Mouse (Mus musculus) hindbrain, embryonic 16.5 days (tissue): ENCODE data around the gene D330020A13Rik. TPM values are rescaled to one million over a fixed set of nuclear protein-coding genes. Genes with fewer than 3 reads are reported as not detected.

Experiments used
- ATAC-seq: fragments of 200-750 bp; cut with Nextera tagmentation; 2 replicates; pipeline ENCODE4 v1.8.0; 2017; ENCODE audit warnings: moderate TSS enrichment, moderate library complexity
- H3K27ac ChIP-seq: fragments of 300-500 bp; sonication (generic); 2 replicates; pipeline ENCODE4 v1.5.1; 2014; ENCODE audit warnings: low read depth, mild to moderate bottlenecking, control low read depth, low read length, moderate library complexity
- H3K27me3 ChIP-seq: fragments of 300-500 bp; sonication (generic); replicated peaks from 2 replicates; pipeline ENCODE4 v1.6.1; 2014; ENCODE audit warnings: low read length; ENCODE audit not compliant: control insufficient read depth, insufficient read depth
- H3K36me3 ChIP-seq: fragments of 300-500 bp; sonication (generic); 2 replicates; pipeline ENCODE4 v1.6.1; 2014; ENCODE audit warnings: mild to moderate bottlenecking, low read length, moderate library complexity, mixed read lengths; ENCODE audit not compliant: control insufficient read depth, insufficient read depth
- H3K4me1 ChIP-seq: fragments of 300-500 bp; sonication (generic); 2 replicates; pipeline ENCODE4 v1.6.1; 2014; ENCODE audit warnings: low read depth, low read length; ENCODE audit not compliant: control insufficient read depth, insufficient read depth
- H3K4me2 ChIP-seq: fragments of 300-500 bp; sonication (generic); 2 replicates; pipeline ENCODE4 v1.6.1; 2014; ENCODE audit warnings: mild to moderate bottlenecking, low read length, control low read depth, moderate library complexity
- H3K4me3 ChIP-seq: fragments of 300-500 bp; sonication (generic); 2 replicates; pipeline ENCODE4 v1.5.1; 2014; ENCODE audit warnings: mild to moderate bottlenecking, low read length, control low read depth, moderate library complexity
- H3K9ac ChIP-seq: fragments of 300-500 bp; sonication (generic); 2 replicates; pipeline ENCODE4 v1.6.1; 2014; ENCODE audit warnings: low read depth, mild to moderate bottlenecking, control low read depth, low read length, moderate library complexity
- H3K9me3 ChIP-seq: fragments of 300-500 bp; sonication (generic); 2 replicates; pipeline ENCODE4 v1.6.1; 2014; ENCODE audit warnings: mild to moderate bottlenecking, low read length, moderate library complexity; ENCODE audit not compliant: control insufficient read depth
- WGBS: fragments of 180-500 bp; shearing (Covaris S2); extraction: QIAGEN DNeasy Blood & Tissue Kit; methylation state at CpG from one replicate; pipeline ENCODE4 v1.1.7; 2014; 5-methylcytosine and 5-hydroxymethylcytosine counted together
- polyA plus RNA-seq: library from polyadenylated mRNA; unstranded; fragments of >200 nt; fragmentation: Nextera tagmentation; extraction: Ambion mirVana; gene quantifications from 2 replicates; pipeline ENCODE4 v1.2.1, GENCODE M21; 2015

The D330020A13Rik gene
- polyA plus RNA-seq, 1 experiment from 2014 or later: 0.14 TPM

DNA sequence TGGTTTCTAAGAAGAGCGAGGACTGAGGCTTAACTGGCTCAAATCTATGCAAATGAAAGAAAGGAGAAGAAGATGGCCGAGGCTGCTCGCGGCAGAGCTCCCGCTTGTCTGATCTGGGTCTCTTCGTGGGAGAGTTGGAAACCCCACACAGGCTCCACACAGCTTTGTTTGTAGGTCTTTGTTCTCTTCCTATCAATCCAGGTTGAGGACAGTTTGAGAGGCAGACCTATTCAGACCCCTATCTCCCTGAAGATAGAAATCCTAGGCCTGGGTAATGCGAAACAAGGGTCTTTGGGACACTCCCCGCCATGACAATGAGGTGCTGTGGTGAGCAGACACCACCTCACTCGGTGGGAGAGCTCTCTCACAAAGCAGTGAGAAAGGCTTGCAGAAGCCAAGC lies 34.7 kb upstream of the D330020A13Rik start:
- H3K27me3 ChIP-seq: no peaks in the 10 kb centered on the region
- no peak overlapping the region for H3K4me2 ChIP-seq
- ATAC-seq: no peak
- H3K9me3 ChIP-seq: no peaks in the 10 kb centered on the region
- no peaks in the 10 kb centered on the region for H3K36me3 ChIP-seq
- 25% methylated on average over 9 of the region's 9 CpGs for WGBS
- no peak overlapping the region for H3K4me3 ChIP-seq
- H3K27ac ChIP-seq: no peak overlapping the region
- no peaks in the 10 kb centered on the region for H3K4me1 ChIP-seq
- no peak overlapping the region for H3K9ac ChIP-seq

DNA sequence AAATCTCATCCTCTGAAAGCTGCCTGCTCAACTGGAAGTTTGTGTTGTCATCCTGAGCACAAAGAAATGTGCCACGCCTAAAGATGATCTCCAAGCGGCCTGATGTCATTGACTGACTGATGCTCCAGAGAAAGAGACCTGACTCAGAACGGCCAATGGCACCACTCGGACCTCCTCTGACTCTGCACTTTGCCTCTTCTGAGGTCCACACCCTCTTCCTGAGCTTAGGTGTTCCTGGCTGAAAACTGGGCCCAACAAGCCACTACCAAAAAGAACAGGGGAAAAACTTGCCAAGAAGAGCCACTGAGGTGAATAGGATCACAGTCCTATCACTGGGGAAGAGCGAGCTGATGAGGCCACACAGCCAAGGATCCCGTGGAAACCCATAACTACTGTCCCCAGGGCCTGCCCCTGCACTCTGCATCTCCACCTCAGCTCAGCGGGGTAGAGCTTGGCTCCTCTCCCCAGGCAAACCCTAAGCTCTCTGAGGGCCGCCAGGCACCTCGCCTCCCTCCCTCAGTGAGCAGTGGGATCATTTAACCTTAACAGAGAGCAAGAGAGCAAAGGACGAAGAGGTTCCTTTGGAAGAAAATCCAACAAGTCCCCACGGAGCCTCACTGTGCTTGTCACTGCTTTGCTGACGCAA lies 31.2 kb upstream of the D330020A13Rik start:
- whole genome bisulfite sequencing: 56% methylated on average over 12 of the region's 12 CpGs
- Histone ChIP-seq H3K4me3 (no peak overlapping the region), H3K27me3 (no peaks in the 10 kb centered on the region), H3K4me2 (no peak overlapping the region), H3K27ac (no peak overlapping the region), H3K4me1 (no peaks in the 10 kb centered on the region), H3K9ac (no peak overlapping the region), H3K36me3 (no peaks in the 10 kb centered on the region), H3K9me3 (no peaks in the 10 kb centered on the region)
- no peak for ATAC-seq

DNA sequence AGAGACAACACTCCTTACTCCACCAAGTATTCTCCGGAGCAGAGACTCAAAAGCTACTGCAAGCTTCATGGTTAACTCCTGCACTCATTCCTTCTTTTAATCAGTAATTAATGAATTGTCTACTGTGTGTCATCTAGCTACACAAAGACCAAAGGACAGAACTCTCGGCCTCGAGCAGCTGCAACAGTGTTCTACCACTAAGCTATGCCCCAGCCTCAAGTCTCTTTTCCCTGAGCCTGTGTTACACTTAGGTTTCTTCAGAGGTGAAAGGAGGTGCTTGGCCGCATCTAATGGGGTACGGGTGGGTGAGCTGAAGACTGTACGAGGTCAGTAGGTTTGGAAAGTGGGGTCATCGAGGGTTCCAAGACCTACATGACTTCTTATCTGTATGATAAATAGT lies 30.6 kb upstream of the D330020A13Rik start:
- no peaks in the 10 kb centered on the region for H3K9me3 ChIP-seq
- no peaks in the 10 kb centered on the region for H3K36me3 ChIP-seq
- no peak overlapping the region for H3K9ac ChIP-seq
- no peak overlapping the region for H3K4me3 ChIP-seq
- WGBS: 86% methylated on average over 7 of the region's 7 CpGs
- no peaks in the 10 kb centered on the region for H3K4me1 ChIP-seq
- H3K27me3 ChIP-seq: no peaks in the 10 kb centered on the region
- H3K4me2 ChIP-seq: no peak overlapping the region
- H3K27ac ChIP-seq: no peak overlapping the region
- ATAC-seq: no peak

DNA sequence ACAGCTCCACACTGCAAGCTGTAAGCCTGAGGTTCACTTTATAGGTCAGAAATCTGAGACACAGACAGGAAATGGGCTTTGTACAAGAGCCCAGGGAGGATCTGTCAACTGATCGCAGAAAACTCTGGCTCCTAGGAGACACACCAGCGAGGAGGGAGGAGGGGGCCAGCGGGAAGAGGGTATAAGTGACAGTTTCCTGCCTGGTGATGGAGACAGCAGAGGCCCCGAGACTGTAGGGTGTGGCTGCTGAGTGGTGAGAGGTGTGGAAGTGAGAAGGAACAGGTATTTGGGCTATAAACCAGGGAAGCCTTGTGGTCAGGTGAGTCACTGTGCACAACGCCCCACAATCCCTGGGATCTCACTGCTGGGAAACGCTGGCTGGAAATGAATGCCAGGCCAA lies 30.0 kb upstream of the D330020A13Rik start:
- no peak overlapping the region for H3K27ac ChIP-seq
- H3K36me3 ChIP-seq: no peaks in the 10 kb centered on the region
- WGBS: 68% methylated on average over 6 of the region's 6 CpGs
- no peaks in the 10 kb centered on the region for H3K27me3 ChIP-seq
- H3K4me3 ChIP-seq: no peak overlapping the region
- no peak overlapping the region for H3K9ac ChIP-seq
- no peak for ATAC-seq
- H3K9me3 ChIP-seq: no peaks in the 10 kb centered on the region
- H3K4me1 ChIP-seq: no peaks in the 10 kb centered on the region
- no peak overlapping the region for H3K4me2 ChIP-seq

- 87% methylated on average over 8 of the region's 8 CpGs for WGBS
- H3K27me3 ChIP-seq: no peaks in the 10 kb centered on the region
These were observed 20.0 kb upstream of the D330020A13Rik start for GRCm38 (mm10) chr6:120274181-120274580.

DNA sequence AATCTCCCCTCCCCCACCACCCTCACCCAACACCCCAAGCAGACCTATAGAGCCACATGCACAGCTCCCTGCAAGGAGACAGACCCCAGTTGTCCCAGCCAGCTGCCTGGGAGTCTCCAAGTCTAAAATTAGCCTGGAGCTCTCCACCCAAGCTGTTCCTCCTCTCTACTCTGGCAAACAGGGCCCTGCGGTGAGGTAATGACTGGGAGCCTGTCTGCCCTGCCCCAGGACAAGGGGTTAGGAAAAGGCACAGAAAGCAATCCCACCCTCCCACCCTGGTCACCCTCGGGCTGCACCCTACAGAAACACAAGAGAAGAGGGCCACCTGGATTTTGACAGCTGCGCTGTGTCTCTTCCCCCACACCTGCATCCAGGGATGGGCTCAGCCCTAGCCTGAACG lies 19.3 kb upstream of the D330020A13Rik start:
- 74% methylated on average over 4 of the region's 4 CpGs for WGBS
- Histone ChIP-seq H3K4me1 (no peaks in the 10 kb centered on the region), H3K36me3 (no peaks in the 10 kb centered on the region), H3K4me3 (no peak overlapping the region), H3K27me3 (no peaks in the 10 kb centered on the region), H3K9me3 (no peaks in the 10 kb centered on the region), H3K27ac (no peak overlapping the region), H3K4me2 (no peak overlapping the region), H3K9ac (no peak overlapping the region)
- ATAC-seq: no peak

More at GRCm38 (mm10) chr6:120274181-120274580, 20.0 kb upstream of the D330020A13Rik start:
- no peak overlapping the region for H3K27ac ChIP-seq
- no peak overlapping the region for H3K4me3 ChIP-seq
- H3K36me3 ChIP-seq: no peaks in the 10 kb centered on the region
- no peaks in the 10 kb centered on the region for H3K9me3 ChIP-seq
- H3K4me2 ChIP-seq: no peak overlapping the region
- no peaks in the 10 kb centered on the region for H3K4me1 ChIP-seq
- no peak for ATAC-seq
- H3K9ac ChIP-seq: no peak overlapping the region

DNA sequence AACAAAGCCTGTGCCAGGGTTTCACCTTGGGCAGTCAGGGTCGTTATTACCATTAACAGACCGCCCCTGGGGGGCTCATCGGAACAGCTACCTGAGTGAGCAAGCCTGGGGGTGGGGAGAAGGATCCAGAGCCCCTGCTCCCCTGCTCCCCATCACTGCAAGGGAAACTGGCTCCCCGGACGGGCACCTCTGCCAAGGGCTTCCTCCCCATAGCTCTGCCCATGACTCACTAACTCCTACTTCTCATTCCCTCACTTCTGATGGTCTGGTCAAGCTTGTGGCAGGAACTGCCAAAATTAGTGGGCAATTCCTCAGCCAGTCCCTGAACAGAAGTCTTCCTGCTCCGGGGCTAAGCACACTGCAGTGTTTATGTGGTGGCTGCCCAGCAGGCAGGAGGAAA lies 18.9 kb upstream of the D330020A13Rik start:
- WGBS: 62% methylated on average over 6 of the region's 6 CpGs
- no peaks in the 10 kb centered on the region for H3K36me3 ChIP-seq
- H3K4me2 ChIP-seq: no peak overlapping the region
- no peaks in the 10 kb centered on the region for H3K4me1 ChIP-seq
- no peak overlapping the region for H3K4me3 ChIP-seq
- no peaks in the 10 kb centered on the region for H3K27me3 ChIP-seq
- no peak overlapping the region for H3K27ac ChIP-seq
- H3K9ac ChIP-seq: no peak overlapping the region
- no peak for ATAC-seq
- no peaks in the 10 kb centered on the region for H3K9me3 ChIP-seq

- Histone ChIP-seq H3K27ac (no peak overlapping the region), H3K9ac (no peak overlapping the region), H3K27me3 (no peaks in the 10 kb centered on the region), H3K4me3 (no peak overlapping the region), H3K9me3 (no peaks in the 10 kb centered on the region), H3K4me2 (no peak overlapping the region), H3K4me1 (no peaks in the 10 kb centered on the region), H3K36me3 (no peaks in the 10 kb centered on the region)
- WGBS: 84% methylated on average over 7 of the region's 7 CpGs
- ATAC-seq: no peak
These were observed 17.2 kb upstream of the D330020A13Rik start for GRCm38 (mm10) chr6:120276874-120277449.

GRCm38 (mm10) chr6:120287279-120287678 lies 6.9 kb upstream of the D330020A13Rik start:
- Histone ChIP-seq H3K36me3 (no peaks in the 10 kb centered on the region), H3K27ac (no peak overlapping the region), H3K9ac (no peak overlapping the region), H3K4me3 (no peak overlapping the region), H3K9me3 (no peaks in the 10 kb centered on the region), H3K4me1 (no peaks in the 10 kb centered on the region), H3K4me2 (no peak overlapping the region), H3K27me3 (no peaks in the 10 kb centered on the region)
- WGBS: 85% methylated on average over 9 of the region's 9 CpGs
- ATAC-seq: no peak
